Mouse (Mus musculus): Measurements from ENCODE around the gene 4930548H24Rik.
"Not testable (repeated sequence)": the region's sequence is repeated elsewhere in the genome, so short reads cannot be mapped to it uniquely, and the experiment has no call there.

4930548H24Rik gene

DNA sequence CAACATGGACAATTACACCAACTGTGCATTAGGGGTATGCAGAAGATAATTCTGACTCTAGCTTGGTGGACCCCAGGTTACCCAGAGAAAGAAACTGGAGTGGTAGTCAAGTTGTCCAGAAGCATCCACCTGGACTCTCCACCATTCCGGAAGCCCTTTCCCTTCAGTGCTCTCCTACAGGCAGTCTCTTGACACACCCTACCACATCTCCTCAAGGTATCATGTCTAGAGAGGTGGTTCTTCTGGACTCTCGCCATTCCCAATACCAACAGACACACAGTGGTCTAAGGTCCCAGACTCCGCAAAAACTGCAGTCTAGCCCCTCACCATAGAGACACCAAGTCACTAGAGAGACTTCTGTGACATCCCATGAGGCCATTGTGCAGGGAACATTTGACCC is at the start of gene 4930548H24Rik:
4930548H24Rik (plus strand) TSS at position 301 of the 400 bp plus-strand sequence.
- no peak for DNase-seq

DNA sequence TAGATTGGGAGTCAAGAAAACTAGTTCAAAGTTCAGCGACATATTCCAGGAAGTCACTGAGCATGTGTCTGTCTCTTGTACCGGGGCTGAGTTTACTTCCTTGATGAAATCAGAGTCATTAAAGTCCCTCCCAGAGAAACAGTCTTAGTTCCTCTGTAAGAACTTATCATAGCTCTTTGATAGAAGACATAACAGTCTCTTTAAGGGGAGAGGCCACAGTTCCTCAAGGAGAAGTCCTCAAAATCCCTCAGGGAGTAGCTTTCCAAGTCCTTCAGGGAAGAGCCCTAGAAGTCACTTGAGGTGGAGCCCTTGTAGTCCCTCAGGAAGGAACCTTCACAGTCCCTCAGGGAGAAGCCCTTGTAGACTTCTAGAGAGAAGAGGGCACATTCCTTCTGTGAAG is 34.2 kb upstream of the 4930548H24Rik start:
- no peak for DNase-seq

DNA sequence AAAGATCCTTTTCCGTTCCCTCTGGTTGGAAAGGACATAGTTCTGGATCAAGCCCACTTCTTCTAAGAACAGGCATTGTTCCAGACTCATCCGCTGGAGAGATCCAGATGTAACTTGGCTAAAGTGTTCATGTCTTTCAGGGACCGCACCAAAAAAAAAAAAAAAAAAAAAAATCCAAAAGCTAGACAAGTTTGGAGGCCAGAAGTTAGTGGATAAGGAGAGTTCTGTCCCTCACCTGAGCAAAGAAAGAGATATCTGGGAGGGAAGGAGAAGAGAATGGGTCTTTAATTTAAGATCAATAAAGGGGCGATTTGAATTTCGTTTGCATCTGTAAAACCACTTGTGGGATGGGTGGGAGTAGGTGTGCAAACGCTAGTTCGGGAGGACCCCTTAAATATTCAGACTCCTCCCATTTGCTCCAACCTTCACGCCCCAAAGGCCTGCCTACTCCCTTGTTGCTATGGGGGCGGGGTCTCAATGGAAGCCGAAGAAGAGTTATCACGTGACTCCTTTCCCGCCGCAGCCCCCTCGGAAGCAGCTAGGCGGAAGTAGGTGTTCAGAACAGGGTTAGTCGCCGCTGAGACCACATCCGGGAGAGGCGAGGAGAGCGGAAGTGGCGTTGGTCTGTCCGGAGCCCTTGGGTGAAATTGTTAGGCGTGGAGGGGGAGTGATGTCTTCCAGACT is 33.5 kb upstream of the 4930548H24Rik start, which contains the start of gene Zfp512:
Zfp512 (plus strand) TSS at position 554 of the 684 bp plus-strand sequence.
- peak; percentile 93 to 97 for DNase-seq

DNA sequence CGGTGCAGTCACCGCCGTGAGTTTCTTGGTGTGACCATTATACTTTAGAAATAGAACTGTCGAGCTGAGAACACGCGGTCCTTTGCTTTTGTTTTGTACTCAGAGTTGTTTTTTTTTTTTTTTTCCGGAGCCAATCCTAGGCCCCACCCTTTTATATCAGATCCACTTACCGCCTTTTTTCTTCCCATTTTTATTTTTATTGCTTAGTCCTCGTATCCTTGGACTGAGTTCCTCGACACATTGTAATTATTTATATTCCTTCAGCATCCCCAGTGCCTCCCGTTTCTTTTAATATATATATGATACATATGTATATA is 33.0 kb upstream of the 4930548H24Rik start:
- no peak for DNase-seq

DNA sequence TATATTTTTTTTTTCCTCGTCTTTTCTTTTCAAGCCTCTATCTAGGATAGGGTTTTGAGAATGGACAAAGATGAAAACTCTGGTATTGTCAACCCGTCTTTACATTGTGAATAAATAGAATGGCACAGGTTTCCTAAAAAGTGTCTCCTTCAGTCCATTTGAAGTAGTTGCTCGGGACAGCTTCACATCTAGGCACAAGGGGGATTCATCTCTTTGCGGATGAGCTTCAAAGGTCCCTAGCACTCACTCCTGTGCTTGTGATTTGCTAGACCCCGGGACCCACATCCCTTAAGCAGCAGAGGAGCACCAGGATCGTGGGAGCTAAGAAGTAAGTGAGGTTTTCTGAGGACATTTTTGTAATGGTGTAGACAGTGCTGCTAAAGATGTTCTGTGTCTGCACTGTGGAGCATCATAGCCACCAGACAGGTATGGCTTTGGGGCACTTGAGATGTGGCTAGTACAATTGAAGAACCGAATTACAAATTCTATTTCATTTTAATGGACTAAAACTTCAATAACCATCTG is 32.6 kb upstream of the 4930548H24Rik start:
- DNase-seq, result no peak

DNA sequence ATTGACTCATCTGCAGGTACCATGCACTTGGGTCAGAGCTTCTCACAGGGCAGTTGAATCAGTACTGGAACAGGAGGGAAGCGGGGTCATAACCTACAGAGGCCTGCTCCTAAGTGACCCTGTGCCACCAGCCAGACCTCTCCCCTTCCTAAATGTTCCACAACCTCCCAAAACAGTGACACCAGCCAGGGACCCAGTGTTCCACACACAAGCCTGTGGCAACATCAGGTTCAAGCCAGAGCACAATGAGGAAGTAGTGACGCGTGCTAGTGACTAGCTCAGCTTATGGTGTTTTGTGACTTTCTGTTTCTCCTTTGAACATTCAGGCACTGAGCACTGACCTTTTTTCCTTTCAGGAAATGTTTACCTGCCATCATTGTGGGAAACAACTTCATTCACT is 17.7 kb upstream of the 4930548H24Rik start:
- DNase-seq, result no peak

DNA sequence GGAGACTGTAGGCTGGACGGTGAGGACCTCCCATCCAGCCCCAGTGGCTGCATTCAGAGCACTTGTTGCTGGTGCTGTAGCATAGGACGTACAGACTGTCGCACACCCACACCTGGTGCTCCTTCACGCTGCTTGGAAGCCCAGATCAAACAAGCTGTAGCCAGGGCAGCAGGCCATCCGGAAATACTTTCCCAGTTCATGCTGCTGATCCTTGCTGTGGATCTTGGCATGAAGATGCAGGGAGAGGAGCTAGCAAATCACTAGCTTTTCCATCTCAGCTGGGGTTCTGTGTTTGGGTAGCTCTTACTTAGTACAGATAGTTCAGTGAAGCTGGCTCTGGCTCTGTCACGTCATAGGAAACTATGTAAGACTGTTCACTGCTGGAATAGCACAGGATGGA is 15.8 kb upstream of the 4930548H24Rik start:
- no peak for DNase-seq

DNA sequence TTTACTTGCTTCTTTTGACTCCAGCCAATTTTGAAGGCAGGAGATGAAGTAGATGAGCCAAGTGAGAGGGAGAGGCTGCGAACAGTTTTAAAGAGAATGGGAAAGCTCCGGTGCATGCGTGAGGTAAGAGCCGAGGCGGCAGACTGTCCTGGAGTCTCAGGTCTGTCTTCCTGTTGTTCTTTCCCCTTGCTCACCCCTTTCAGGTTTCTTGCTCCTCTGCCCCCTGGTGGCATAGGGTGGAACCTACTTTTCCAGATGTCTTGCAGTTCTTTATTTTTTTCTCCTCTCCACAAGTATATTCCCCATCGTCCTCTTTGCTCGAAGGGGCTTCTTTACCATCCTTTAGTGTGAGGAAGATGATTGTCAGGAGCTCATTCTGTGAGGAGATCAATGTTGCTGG is 15.2 kb upstream of the 4930548H24Rik start:
- DNase-seq, result peak in 1 of 2 experiments; percentile 68

DNA sequence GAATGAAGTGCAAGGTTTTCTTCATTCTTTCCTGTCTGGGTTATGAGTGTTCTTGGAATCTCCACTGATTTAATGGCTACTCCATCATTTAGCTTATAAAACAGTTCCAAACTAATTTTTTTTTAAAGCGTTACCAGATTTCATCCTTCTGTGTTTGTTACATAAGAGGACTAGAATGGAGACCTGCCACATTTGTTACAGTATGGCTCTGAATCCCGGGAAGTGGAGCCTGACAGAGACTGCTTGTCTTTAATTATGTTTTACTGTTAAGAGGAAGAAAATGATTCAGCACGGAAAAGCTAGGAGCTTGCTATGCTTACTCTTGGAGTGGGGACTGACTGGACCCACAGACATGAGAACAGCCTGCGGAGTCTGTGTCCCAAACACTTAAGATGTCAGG is 5.0 kb upstream of the 4930548H24Rik start:
- DNase-seq, result no peak

DNA sequence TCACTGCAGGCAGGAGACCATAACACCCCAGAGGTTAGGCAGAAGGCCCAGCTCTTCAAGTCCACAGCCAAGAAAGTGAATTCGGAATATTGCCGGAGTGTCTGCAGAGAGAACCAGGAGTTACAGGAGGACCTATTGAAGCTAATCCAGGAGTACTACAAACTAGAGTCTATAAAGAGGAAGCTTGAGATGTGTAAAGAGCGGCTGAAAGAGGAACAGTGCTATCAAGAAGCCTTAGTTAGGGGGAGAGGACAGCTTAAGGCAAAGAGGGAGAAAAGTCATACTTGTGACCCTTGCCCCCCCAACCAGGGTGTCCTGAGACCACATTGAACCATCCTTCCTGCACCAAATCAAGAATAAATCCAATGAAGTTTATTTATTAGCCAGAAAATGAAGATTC is 2.3 kb downstream of the 4930548H24Rik start:
- no peak for DNase-seq

DNA sequence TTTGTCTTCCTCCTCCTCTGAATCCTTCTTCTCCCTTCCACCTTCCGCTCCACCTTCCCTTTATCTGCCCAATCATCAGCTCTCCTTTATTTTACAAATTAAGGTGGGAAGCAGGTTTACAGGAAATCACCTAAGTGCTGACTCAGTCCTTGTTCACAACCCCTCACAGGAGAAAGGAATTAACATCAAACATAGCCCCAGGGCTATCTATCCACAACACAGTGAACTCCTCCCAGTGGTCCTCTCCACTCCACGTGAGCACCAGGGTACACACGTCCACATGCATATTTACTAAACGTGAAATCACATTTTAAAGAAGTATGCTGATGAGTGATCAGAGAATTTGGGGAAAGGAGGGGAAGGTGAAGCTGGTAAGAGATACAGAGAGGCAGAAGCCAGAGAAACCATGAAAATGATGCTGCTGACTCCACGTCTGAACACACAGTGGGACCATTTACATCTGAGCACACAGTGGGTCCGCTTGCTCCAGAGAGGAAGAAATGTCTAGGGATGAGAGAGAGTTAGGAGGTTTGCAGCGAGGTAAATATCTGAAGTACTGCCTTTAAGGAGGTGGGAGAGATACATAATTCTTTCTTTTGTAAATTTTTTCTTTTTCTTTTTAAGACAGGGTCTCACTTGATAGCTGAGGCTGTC is 3.7 kb downstream of the 4930548H24Rik start:
- DNase-seq, result no peak

DNA sequence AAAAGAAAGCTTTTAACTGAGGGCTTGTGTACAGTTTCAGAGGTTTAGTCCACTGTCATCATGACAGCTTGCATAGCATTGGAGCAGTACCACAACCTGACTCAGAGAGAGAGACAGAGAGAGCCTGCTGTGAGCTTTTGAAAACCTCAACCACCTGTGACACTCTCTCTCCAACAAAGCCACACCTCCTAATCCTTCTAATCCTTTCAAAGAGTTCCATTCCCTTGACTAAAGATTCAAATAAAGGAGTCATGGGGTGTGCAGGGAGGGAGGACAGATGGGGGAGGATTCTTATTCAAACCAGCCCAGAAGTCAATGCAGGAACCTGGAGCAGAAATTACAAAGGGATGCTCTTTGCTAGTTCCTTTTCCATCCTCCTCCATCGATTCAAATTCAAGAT is 6.5 kb downstream of the 4930548H24Rik start:
- DNase-seq, result no peak

DNA sequence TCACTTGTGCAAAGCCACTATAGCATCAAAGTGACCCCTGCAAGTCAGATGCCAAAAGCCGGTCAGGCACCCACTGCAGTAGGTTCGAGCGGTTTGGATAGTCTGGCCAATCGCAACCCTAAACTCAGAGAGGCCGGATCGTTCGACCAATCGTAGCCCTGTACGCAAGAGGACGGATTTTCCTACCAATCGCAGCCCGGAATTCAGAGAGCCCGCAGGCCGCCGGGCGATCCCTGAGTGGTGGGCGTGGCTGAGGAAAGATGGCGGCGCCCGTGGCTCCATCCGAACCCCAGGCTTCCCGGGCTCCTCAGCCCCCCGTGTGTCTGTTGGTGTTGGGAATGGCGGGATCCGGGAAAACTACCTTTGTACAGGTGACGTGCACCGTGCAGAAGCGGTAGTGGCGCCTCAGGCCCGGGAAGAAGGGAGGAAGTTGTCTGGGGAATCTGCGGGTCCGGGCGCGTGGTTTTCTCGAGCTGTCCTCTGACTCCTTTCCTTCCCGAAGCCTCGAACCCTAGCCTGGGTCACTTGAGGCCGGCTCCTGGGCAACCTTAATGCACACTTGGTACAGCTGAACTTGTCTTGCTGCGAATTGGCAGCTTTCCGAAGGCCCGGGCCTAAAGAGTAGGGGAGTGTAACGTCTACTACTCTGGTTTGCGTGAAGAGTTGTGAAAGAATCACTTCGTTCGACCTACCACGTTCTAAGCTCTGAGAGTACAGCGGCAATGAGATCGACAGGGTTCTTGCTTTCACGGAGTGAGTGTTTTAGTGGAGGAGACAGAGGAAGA is 9.2 kb downstream of the 4930548H24Rik start, which contains the start of gene Gpn1:
Gpn1 (plus strand) TSS at position 229 of the 785 bp plus-strand sequence.
- DNase-seq, result peak; percentile 91 to 93

DNA sequence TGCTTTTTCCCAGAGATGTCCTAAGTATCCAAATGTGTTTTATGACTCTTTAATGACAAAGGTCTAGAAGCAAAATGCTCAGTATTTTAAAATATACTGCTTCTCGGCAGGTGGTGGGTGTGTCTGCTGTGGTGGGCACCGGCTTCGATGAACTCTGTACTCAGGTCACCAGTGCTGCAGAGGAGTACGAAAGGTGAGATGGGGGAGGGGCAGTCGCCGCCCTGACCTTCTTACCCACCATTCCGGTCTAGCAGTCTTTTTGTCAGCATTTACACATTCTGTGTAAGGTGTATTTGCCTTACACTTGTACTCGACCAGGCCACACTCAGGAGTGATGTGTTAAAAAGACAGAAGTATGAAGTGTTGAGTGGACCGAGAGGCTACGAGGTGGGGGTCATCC is 19.3 kb downstream of the 4930548H24Rik start:
- no peak for DNase-seq

DNA sequence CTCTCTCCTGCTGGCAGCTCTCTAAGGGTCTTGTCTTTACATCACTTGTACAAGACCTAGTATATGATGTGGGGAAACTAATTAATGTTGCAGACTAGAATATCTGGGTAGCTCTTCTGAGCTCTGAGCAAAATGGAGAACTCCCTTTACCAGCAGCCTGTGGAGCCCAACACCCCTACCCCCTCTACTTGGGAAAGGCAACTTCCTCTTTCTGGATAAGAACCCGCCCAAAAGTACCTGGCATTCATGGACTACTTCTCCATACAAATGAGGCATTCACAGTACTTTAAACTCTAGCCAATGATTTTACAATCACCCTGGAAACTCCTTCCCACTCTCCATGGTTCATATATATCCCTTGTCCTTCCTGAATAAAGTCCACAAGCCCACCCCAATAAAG is 26.9 kb downstream of the 4930548H24Rik start:
- no peak for DNase-seq

DNA sequence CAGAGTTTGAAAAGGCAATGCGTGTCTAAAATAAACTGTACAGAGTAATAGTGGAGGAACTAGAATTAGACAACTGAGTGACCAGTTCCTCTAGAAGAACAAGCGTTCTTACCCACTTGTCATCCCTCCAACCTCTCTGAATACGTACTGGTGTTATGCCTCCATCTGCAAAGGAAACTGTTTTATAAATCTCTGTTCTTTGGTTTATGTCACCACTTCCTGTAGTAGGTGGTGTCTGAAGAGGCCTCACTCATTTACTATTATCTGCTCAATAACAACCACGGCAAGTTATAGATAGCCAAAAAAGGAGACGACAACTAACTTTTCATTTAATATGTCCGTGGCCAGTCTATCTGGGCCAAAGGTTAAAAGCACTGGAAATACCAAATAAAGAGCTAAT is 35.0 kb downstream of the 4930548H24Rik start:
- DNase-seq, result no peak

DNA sequence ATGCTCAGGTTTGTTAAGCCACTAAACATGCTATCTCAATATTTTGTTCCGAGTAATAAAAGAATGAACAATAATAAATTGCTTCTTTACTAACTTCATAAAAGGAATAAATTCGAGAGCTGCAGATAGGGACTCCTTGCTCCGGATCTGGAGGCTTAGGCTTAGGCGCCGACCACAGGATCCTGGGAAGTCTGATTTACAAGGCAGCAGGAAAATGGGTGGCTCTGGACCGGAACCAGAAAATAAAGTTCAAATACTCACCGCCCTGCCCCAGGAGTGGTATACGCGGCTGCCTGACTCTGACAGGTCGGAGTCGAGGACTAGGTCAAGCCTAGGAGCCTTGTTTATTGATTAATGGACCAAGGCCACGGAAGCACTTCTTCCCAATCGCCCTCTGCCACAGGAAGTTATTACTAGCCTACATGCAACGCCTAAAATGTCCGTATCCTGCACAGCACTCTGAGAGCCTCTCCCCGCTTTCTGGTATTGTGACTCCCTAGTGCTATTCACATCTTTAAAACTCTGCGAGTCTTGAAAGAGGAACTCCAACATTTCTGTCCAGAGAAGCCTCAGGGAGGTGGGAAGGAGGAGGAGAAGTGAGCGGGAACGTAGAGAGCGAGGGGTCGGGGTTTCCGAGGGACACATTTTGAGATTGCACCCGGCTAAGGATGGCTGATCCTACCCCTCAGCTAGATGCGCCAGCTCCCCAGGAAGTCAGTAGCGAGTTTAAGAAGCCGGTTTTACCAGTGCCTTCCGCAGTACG is 41.0 kb downstream of the 4930548H24Rik start, which contains the start of gene Slc4a1ap:
Slc4a1ap (plus strand) TSS at position 642 of the 763 bp plus-strand sequence.
- DNase-seq, result peak; percentile 80 to 82

DNA sequence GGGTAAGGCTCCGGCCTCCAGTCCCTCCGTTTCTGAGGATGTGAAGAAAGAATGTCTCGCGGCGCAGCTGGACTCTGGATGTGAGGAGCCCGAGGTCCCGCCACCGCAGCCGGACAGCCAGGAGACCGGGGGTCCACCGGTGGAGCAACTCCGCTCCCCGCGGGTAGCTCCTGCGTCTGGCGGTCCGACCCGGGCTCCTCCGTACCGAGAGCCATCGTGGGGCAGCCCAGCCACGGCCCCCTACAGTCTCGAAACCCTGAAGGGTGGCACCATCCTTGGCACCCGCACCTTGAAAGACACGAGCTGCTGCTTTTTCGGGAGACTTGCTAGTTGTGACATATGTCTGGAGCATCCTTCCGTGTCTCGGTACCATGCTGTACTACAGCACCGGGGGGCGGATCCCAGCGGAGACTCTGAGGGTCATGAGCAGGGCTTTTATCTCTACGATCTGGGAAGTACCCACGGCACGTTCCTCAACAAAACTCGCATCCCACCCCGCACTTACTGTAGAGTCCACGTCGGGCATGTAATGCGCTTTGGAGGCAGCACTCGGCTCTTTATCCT is 41.7 kb downstream of the 4930548H24Rik start:
- no peak for DNase-seq

DNA sequence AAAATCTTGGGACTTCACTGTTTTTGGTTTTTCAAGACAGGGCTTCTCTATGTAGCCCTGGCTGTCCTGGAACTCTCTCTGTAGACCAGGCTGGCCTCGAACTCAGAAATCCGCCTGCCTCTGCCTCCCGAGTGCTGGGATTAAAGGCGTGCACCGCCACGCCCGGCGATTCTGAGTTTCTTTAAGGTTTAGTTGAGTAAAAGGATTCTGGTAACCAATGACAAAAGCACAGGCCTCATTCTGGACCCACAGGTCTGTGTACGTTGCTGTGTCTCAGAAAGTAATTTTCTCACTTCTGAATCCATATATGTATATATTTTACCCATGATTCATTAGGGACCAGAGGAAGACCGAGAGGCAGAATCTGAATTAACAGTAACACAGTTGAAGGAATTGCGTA is 42.2 kb downstream of the 4930548H24Rik start, which contains the start of gene Supt7l:
Supt7l (minus strand) TSS at position 101 of the 400 bp plus-strand sequence.
- not testable (repeated sequence) for DNase-seq

DNA sequence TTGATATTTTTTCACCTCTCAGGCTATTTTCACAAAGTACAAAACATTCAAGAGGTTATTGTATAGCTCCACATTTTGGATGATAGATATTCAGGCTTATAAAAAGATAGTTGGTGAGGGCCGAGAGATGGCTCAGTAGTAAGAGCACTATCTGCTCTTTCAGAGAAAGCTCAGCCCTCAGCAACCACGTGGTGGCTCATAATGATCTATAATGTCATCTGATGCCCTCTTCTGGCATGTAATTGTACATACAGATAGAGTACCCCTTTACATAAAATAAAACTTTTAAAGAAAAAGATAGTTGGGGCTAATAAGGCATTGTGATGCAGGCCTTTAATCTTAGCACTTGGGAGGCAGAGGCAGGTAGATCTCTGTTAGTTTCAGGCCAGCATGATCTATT is 43.0 kb downstream of the 4930548H24Rik start:
- DNase-seq, result no peak

DNA sequence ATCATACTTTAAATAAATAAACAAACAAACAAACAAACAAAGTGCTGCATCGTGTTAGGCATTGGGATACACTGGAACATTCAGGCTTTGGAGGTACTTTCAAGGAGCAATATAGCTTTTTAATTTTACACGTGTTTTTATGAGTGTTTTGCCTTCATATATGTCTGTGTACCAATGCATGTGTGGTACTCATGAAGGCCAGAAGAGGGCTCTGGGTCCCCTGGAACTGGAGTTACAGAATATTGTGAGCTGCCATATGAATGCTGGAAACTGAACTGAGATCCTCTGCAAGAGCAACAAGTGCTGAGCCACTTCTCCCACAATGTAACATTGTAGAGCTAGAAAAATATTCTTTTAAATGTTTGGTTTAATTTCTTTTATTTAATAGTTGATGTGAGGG is 49.7 kb downstream of the 4930548H24Rik start:
- no peak for DNase-seq
